Mouse (Mus musculus) macrophage (primary cell): ENCODE data around the gene Cyp4f17. TPM values are rescaled to one million over a fixed set of nuclear protein-coding genes. Genes with fewer than 3 reads are reported as not detected.
"Not testable (repeated sequence)": the region's sequence is repeated elsewhere in the genome, so short reads cannot be mapped to it uniquely, and the experiment has no call there.

Source experiments
- H3K27ac ChIP-seq: fragments of 350-480 bp; formaldehyde crosslinking; 2 replicates; pipeline ENCODE4 v1.9.0; 2021
- H3K36me3 ChIP-seq: fragments of 350-480 bp; formaldehyde crosslinking; 2 replicates; pipeline ENCODE4 v1.9.0; 2021; ENCODE audit errors: inconsistent target
- H3K4me3 ChIP-seq: fragments of 350-480 bp; formaldehyde crosslinking; 2 replicates; pipeline ENCODE4 v1.9.0; 2021; ENCODE audit errors: inconsistent target
- H3K79me2 ChIP-seq: fragments of 350-480 bp; formaldehyde crosslinking; 2 replicates; pipeline ENCODE4 v1.9.0; 2021; ENCODE audit errors: inconsistent target
- WGBS: methylation state at CpG from one replicate; pipeline ENCODE4 v1.1.7; 2026; ENCODE audit warnings: inconsistent platforms; ENCODE audit not compliant: missing documents; 5-methylcytosine and 5-hydroxymethylcytosine counted together
- polyA plus RNA-seq: library from polyadenylated mRNA; stranded (reverse); fragments of 250-400 nt; gene quantifications from 3 replicates; pipeline ENCODE4 v1.2.4, GENCODE M21; 2018; ENCODE audit warnings: inconsistent platforms

The Cyp4f17 gene
- polyA plus RNA-seq, 1 experiment from 2014 or later = 1.9 TPM

DNA sequence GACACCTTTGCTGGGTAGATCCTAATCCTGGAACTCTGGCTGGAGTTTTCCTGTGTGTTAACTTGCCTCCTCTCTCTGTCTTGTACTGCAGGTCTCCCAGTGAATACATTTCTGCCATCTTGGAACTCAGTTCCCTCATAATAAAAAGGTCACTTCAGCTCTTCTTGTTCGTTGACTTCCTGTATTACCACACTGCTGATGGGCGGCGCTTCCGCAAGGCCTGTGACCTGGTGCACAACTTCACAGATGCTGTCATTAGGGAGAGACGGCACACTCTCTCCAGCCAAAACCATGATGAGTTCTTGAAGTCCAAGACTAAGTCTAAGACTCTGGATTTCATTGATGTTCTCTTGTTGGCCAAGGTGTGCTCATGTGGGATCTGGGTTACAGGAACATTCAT is 38.9 kb downstream of the Cyp4f17 start:
- not testable (repeated sequence) for H3K27ac ChIP-seq, H3K79me2 ChIP-seq, H3K4me3 ChIP-seq, H3K36me3 ChIP-seq
- WGBS = 67% methylated on average over 4 of the region's 5 CpGs

DNA sequence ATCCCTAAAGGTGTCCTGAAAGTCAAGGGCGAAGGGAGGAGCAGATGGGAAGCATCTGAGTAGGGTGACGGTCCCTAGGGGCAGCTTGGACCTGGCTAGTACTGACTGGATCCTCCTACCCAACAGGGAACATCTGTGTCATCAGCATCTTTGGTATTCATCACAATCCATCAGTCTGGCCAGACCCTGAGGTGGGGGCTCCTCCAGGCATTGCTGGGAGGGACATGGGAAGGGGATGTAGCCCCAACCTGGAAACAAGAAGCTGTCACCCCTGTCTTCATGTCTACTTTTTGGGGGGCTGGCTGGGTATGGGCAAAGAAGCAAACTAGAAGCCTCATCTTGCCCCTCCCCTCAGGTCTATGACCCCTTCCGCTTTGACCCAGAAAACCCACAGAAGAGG is 44.5 kb downstream of the Cyp4f17 start:
- 100% methylated on average over 1 of the region's 3 CpGs for WGBS
- not testable (repeated sequence) for H3K4me3 ChIP-seq, H3K27ac ChIP-seq, H3K36me3 ChIP-seq, H3K79me2 ChIP-seq

DNA sequence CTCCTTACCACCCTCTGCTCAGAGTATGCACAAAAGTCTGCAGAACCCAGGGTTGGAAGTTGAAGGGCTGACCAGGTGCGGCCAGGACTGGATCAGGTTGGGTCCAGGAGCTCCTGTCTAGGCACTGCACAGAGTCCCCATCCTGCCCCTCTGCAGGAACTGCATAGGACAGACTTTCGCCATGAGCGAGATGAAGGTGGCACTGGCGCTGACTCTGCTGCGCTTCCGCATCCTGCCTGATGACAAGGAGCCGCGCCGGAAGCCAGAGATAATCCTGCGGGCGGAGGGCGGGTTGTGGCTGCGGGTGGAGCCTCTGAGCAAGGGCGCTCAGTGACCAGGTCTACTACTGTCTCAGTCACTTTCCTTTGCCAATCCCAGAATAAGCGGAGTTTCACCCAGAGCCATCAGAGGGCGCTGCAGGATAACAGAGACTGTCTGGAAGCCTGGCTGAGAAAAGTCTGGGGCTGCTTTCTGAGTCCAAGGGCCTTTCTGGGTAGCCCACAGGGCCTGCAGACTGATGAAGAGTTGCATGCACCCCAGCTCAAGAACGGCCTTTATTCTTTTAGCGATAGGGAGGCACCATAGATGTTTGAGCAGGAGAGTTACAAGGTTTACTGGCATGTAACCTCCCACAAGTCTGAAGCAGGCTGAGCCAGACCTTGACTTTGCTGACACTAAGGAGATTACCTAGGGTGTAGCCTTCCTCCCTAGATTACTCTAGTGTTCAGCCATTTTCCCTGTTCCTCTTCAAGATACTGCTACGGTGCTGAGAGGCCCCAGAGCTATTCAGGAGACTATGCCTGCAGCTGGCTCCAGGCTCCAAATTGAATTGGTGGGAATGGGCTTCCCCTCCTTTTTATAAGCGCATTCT is 45.3 kb downstream of the Cyp4f17 start:
- no peaks in the 10 kb centered on the region for H3K36me3 ChIP-seq
- no peak overlapping the region for H3K27ac ChIP-seq
- no peak overlapping the region for H3K4me3 ChIP-seq
- WGBS = 62% methylated on average over 20 of the region's 20 CpGs
- H3K79me2 ChIP-seq = no peaks in the 10 kb centered on the region

DNA sequence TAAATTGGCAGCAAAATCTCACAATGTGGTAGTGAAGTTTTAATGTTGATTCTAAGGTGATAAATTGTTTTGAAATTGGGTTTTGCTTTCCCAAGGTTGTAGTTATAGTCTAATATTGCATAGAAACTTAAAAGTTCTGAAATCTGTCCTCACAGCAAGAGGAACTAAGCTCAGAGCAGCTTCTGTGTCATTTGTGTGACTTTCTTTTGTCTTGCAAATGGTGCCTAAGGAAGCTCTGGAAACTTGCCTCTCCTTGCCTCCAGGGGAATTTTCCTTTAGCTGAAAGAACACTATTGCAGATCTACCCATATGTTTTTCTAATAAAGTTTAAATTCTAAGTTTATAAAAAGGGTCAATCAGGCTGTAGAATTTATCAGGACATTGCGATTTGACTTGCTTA is 47.2 kb downstream of the Cyp4f17 start:
- not testable (repeated sequence) for H3K4me3 ChIP-seq, H3K79me2 ChIP-seq, H3K27ac ChIP-seq, H3K36me3 ChIP-seq
- WGBS = 80% methylated on average over 1 of the region's 1 CpGs

DNA sequence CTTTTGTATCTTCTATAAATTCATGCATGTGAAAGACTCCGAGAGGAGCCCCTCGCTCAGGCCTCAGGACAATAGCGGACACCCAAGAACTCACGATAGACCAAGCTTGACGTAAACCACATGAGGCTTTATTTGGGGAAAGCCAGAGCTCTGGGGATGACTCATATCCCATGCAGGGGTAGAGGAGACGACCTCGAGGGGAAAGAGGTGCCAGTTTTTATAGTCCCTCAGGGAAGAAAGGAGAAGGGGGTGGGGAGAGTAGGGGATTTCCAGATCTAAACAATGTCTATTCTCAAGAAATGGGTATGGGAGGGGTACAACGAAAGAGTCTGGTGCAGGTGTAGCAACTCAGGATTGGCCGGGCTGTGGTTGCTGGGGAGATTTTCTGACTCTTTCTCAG is 48.5 kb downstream of the Cyp4f17 start:
- H3K27ac ChIP-seq, H3K79me2 ChIP-seq, H3K36me3 ChIP-seq, H3K4me3 ChIP-seq: not testable (repeated sequence)
- 64% methylated on average over 5 of the region's 9 CpGs for WGBS

GRCm38 (mm10) chr17:32563301-32563700 is 57.5 kb downstream of the Cyp4f17 start:
- H3K36me3 ChIP-seq, H3K27ac ChIP-seq, H3K4me3 ChIP-seq, H3K79me2 ChIP-seq: not testable (repeated sequence)
- 90% methylated on average over 2 of the region's 2 CpGs for WGBS

DNA sequence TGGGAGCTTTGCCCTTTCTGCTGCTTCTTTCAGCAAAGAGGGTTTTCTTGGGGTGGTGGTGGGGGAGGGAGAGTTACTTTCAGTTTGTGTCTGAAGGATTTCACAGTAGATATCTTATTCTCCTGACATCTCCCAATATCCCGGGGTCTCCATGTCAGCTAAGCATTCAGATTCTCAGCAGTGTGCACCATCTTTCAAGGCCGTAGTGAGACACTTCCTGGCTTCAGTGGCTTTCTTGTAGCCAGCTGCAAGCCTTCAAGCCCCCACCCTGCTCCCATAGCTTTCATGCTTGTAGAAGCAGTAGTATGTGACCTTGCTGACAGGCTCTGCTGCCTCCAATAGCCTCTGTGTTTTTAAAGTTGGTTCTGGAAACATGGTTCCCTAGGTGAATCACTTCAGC is 67.4 kb downstream of the Cyp4f17 start:
- not testable (repeated sequence) for H3K27ac ChIP-seq, H3K79me2 ChIP-seq, H3K4me3 ChIP-seq, H3K36me3 ChIP-seq
- WGBS = 72% methylated on average over 2 of the region's 2 CpGs

DNA sequence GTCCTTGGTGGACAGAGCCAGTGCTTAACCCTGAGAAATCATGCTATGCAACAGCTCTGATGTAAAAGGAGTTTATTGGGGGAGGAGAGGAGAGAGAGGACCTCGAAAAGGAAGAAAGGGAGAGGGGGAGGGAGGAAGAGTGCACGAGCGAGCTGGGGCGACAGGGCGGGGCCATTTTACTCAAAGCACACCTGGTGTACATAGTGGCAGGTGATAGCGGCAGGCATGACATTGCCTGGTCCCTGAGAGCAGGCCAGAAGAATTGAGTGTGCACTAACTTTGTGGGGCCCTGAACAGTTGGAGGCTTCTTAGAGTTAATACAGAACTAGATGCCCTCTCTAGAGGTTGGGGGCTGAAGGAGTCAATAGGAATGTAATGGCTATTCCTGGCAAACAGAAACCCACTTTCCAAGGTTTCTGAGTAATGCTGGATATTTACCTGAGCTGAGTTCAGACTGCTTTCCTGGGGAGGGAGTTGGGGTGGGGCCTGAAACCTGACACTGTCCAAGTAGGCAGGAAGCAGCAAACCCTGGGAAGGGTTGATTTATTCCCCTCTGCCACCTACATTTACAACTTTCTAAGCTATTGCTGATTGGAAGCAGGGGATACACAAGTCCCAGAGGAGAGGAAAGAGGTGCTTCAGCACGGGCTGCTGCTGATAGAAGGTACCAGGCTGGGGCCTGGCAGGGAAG is 71.8 kb downstream of the Cyp4f17 start:
- no peak overlapping the region for H3K4me3 ChIP-seq
- H3K79me2 ChIP-seq = no peaks in the 10 kb centered on the region
- no peaks in the 10 kb centered on the region for H3K36me3 ChIP-seq
- 66% methylated on average over 7 of the region's 7 CpGs for WGBS
- H3K27ac ChIP-seq = no peak overlapping the region

Other genes with a start within 250 kb of the Cyp4f17 start
- 51.6 to 129 TPM (median 55.6 TPM) in 3 replicates for gene Brd4, start 221.3 kb upstream of the Cyp4f17 start, polyA plus RNA-seq
- 38.9 to 55.8 TPM (median 43.9 TPM) in 3 replicates for gene Akap8, start 184.8 kb upstream of the Cyp4f17 start, polyA plus RNA-seq
- 20.2 to 41.0 TPM (median 33.8 TPM) in 3 replicates for gene Akap8l, start 155.4 kb upstream of the Cyp4f17 start, polyA plus RNA-seq
- 15.9 to 20.7 TPM (median 17.5 TPM) in 3 replicates for gene Wiz, start 116.6 kb upstream of the Cyp4f17 start, polyA plus RNA-seq
- 8.2 to 22.5 TPM (median 8.9 TPM) in 3 replicates for gene Rasal3, start 102.5 kb upstream of the Cyp4f17 start, polyA plus RNA-seq
- gene Pglyrp2, start 81.9 kb upstream of the Cyp4f17 start, polyA plus RNA-seq = not detected in 3 replicates
- gene Cyp4f39, start 53.3 kb upstream of the Cyp4f17 start, polyA plus RNA-seq = 0.14 TPM in 1 of 3 replicates, not detected in the others
- 9.3 to 18.1 TPM (median 16.2 TPM) in 3 replicates for gene Cyp4f16, start 30.5 kb downstream of the Cyp4f17 start, polyA plus RNA-seq
- gene Cyp4f37, start 115.3 kb downstream of the Cyp4f17 start, polyA plus RNA-seq = not detected in 3 replicates
- not detected in 3 replicates for gene Cyp4f40, start 152.8 kb downstream of the Cyp4f17 start, polyA plus RNA-seq
- not detected in 3 replicates for gene Cyp4f15, start 179.6 kb downstream of the Cyp4f17 start, polyA plus RNA-seq